Mouse (Mus musculus): Measurements from ENCODE around the gene 4930519P11Rik.

GRCm38 (mm10) chr2:154633876-154634644, 20.8 kb upstream of the 4930519P11Rik start:
- TF ChIP-seq CTCF (IDR thresholded peaks at IDR 0.05; ENCODE audit: low read depth, low read length) (no peak), POLR2A (IDR thresholded peaks at IDR 0.05; ENCODE audit: borderline replicate concordance, low read depth, low read length) (no peak)

All from bone marrow macrophage, adult 2 months (primary cell).